Comparison of ENCODE assay signal across 8 mouse cellular contexts in the genomic region with DNA sequence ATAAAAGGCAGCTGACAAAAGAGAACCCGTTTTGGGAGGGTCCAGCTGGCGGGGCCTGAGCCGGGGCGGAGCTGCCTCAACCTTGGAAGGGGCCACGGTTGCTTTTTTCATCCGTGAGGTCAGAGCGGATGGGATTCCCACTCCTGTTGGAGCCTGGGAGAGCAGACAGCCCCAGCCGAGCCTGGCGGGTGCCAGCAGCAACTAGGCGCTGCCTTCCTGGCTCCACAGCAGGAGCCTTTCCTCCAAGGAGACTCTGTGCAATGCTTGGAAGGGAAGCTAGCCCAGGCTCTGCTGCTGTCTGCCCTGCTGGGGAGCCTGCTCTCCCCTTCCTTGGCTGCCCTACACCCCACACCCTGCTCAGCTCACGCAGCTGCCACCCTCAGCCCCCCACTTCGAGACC.
DNase-seq lines count a peak whose midpoint lies in the region; ATAC-seq and TF ChIP-seq lines count a peak whose summit lies in the region.

No protein-coding gene starts in this region.

- H3K27me3 ChIP-seq in C2C12 (ENCODE audit: control insufficient read depth, insufficient read depth, insufficient read length) = no peaks in the 10 kb centered on the region
- H3K27me3 ChIP-seq in forebrain, embryonic 16.5 days (replicated peaks; ENCODE audit: control insufficient read depth, insufficient read depth, low read length) = no peaks in the 10 kb centered on the region
- H3K27me3 ChIP-seq in neural tube, embryonic 12.5 days (replicated peaks) = no peaks in the 10 kb centered on the region

- DNase-seq in WW6 (ENCODE audit: low read depth, low spot score) = peak; percentile 11
- DNase-seq in heart, postnatal 14 days = peak; percentile 67
- peak; percentile 21 to 56 for DNase-seq in left cerebral cortex, postnatal 25 days (ENCODE audit: low spot score in 2 of 2)
- no peak for DNase-seq in yolk sac, embryonic 10.5 days (ENCODE audit: low spot score)
- DNase-seq in natural killer cell, adult 2 months (ENCODE audit: low spot score in 2 of 2) = no peak

- intact Hi-C loops in heart, postnatal 14 days (cut with DNase I) = loop anchor here (2.0 kb wide), 1 partner anchor 44 kb away; no protein-coding TSS in a partner anchor
- intact Hi-C loops in left cerebral cortex, postnatal 25 days (cut with DNase I) = no loop called here

- H3K4me3 ChIP-seq in C2C12 (ENCODE audit: insufficient read depth, poor library complexity, severe bottlenecking) = no peak overlapping the region
- H3K4me3 ChIP-seq in forebrain, embryonic 16.5 days (replicated peaks; ENCODE audit: low read length) = no peak overlapping the region
- H3K4me3 ChIP-seq in neural tube, embryonic 12.5 days = no peak overlapping the region

- H3ac ChIP-seq in C2C12 (ENCODE audit: control insufficient read depth, insufficient read length, low read depth) = peak overlapping the region; percentile 44

- no peak for TF ChIP-seq CTCF in C2C12 (IDR thresholded peaks at IDR 0.05; ENCODE audit: control insufficient read depth, insufficient read depth, insufficient read length)

- H3K79me3 ChIP-seq in C2C12 (ENCODE audit: low read depth) = no peaks in the 10 kb centered on the region

- peaks cover 11% of the 10 kb centered on the region for H3K4me1 ChIP-seq in forebrain, embryonic 16.5 days (replicated peaks; ENCODE audit: control insufficient read depth, insufficient read depth, low read length)
- H3K4me1 ChIP-seq in neural tube, embryonic 12.5 days = peaks cover 8% of the 10 kb centered on the region

- no peaks in the 10 kb centered on the region for H3K36me3 ChIP-seq in C2C12 (ENCODE audit: control insufficient read depth, insufficient read depth)
- H3K36me3 ChIP-seq in forebrain, embryonic 16.5 days (ENCODE audit: control insufficient read depth, insufficient read depth) = no peaks in the 10 kb centered on the region
- H3K36me3 ChIP-seq in neural tube, embryonic 12.5 days = no peaks in the 10 kb centered on the region

- no peak overlapping the region for H3K27ac ChIP-seq in forebrain, embryonic 16.5 days (ENCODE audit: low read length)
- H3K27ac ChIP-seq in neural tube, embryonic 12.5 days = no peak overlapping the region

- H3K79me2 ChIP-seq in C2C12 (ENCODE audit: control insufficient read depth, insufficient read depth) = no peaks in the 10 kb centered on the region

- WGBS in forebrain, embryonic 16.5 days = 15% methylated on average over 12 of the region's 12 CpGs
- WGBS in neural tube, embryonic 12.5 days = 17% methylated on average over 12 of the region's 12 CpGs

- no peaks in the 10 kb centered on the region for H3K9me3 ChIP-seq in forebrain, embryonic 16.5 days (ENCODE audit: control insufficient read depth, low read length)
- no peaks in the 10 kb centered on the region for H3K9me3 ChIP-seq in neural tube, embryonic 12.5 days

- H3K9ac ChIP-seq in forebrain, embryonic 16.5 days (replicated peaks; ENCODE audit: low read depth, low read length) = peak overlapping the region; percentile 50; the same call in 1 of the 2 replicates
- 0 out of 2 replicates have a peak overlapping the region, but pooled peaks have one; percentile 27 for H3K9ac ChIP-seq in neural tube, embryonic 12.5 days

- peak overlapping the region; percentile 35 for H3K4me2 ChIP-seq in forebrain, embryonic 16.5 days (ENCODE audit: low read length)
- H3K4me2 ChIP-seq in neural tube, embryonic 12.5 days (replicated peaks) = peak overlapping the region; percentile 50

- peak; percentile 68 for ATAC-seq in forebrain, embryonic 16.5 days
- ATAC-seq in neural tube, embryonic 12.5 days (ENCODE audit: low FRiP score, low read depth) = no peak

TF ChIP-seq in C2C12, 6 proteins besides CTCF, POLR2A, EP300 and RAD21:
- TF ChIP-seq FOSL1 (IDR thresholded peaks at IDR 0.05; ENCODE audit: insufficient read depth, low read length, poor library complexity, severe bottlenecking) = no peak
- TF ChIP-seq MYOD1 (IDR thresholded peaks at IDR 0.05; ENCODE audit: control insufficient read depth, insufficient read length, low read depth) = no peak
- no peak for TF ChIP-seq USF1 (IDR thresholded peaks at IDR 0.05; ENCODE audit: low read depth)
- peak; percentile 8 for TF ChIP-seq MAX (IDR thresholded peaks at IDR 0.05)
- TF ChIP-seq MYOG (IDR thresholded peaks at IDR 0.05; ENCODE audit: control insufficient read depth, extremely low read depth, insufficient read length) = no peak

Comparison
In these comparisons a context has a peak if more than half of its experiments do, and no peak if none do; other contexts are left out.
1. DNase-seq: peak in WW6 (single experiment), heart, postnatal 14 days (2 of 2) and left cerebral cortex, postnatal 25 days (2 of 2); none in yolk sac, embryonic 10.5 days (single experiment) and natural killer cell, adult 2 months (0 of 2).